9 mouse cellular contexts compared by ENCODE assay signal in genomic region chr8:70200098-70200681, GRCm38 (mm10). TPM values are rescaled to one million over a fixed set of nuclear protein-coding genes. Genes with fewer than 3 reads are reported as not detected.
DNase-seq lines count a peak whose midpoint lies in the region; ATAC-seq and TF ChIP-seq lines count a peak whose summit lies in the region.
"Had no signal": no experiment of that assay in that cellular context is flagged by ENCODE, and none has a peak within 500 bp of the region (broad histone marks: within the 10 kb centered on the region; RNA-seq: fewer than 3 reads in every experiment).

No protein-coding gene starts in this region.

- H3K36me3 ChIP-seq in forebrain, embryonic 16.5 days (ENCODE audit: control insufficient read depth, insufficient read depth), result no peaks in the 10 kb centered on the region
- no peaks in the 10 kb centered on the region for H3K36me3 ChIP-seq in lung, embryonic 15.5 days
- H3K36me3 ChIP-seq: limb, embryonic 12.5 days had no signal

- 60% methylated on average over 5 of the region's 5 CpGs for WGBS in forebrain, embryonic 16.5 days
- WGBS in lung, embryonic 15.5 days, result 41% methylated on average over 5 of the region's 5 CpGs

- peak; percentile 57 for TF ChIP-seq CTCF in left cerebral cortex, adult 2 months (IDR thresholded peaks at IDR 0.05)

- no peaks in the 10 kb centered on the region for H3K27me3 ChIP-seq in forebrain, embryonic 16.5 days (replicated peaks; ENCODE audit: control insufficient read depth, insufficient read depth, low read length)
- H3K27me3 ChIP-seq in lung, embryonic 15.5 days, result no peaks in the 10 kb centered on the region
- H3K27me3 ChIP-seq: limb, embryonic 12.5 days had no signal

- H3K4me3 ChIP-seq in left cerebral cortex, adult 2 months, result no peak overlapping the region
- H3K4me3 ChIP-seq in forebrain, embryonic 16.5 days (replicated peaks; ENCODE audit: low read length), result no peak overlapping the region
- H3K4me3 ChIP-seq in lung, embryonic 15.5 days, result no peak overlapping the region
- H3K4me3 ChIP-seq: limb, embryonic 12.5 days had no signal

- peak overlapping the region; percentile 36 for H3K27ac ChIP-seq in left cerebral cortex, adult 2 months
- peak overlapping the region; percentile 1; the same call in 1 of the 2 replicates for H3K27ac ChIP-seq in forebrain, embryonic 16.5 days (ENCODE audit: low read length)
- H3K27ac ChIP-seq in lung, embryonic 15.5 days, result no peak overlapping the region
- H3K27ac ChIP-seq: limb, embryonic 12.5 days had no signal

- no peaks in the 10 kb centered on the region for H3K9me3 ChIP-seq in forebrain, embryonic 16.5 days (ENCODE audit: control insufficient read depth, low read length)
- H3K9me3 ChIP-seq in lung, embryonic 15.5 days, result no peaks in the 10 kb centered on the region
- H3K9me3 ChIP-seq: limb, embryonic 12.5 days had no signal

- peaks cover 9% of the 10 kb centered on the region; the same call in 1 of the 2 replicates for H3K4me1 ChIP-seq in forebrain, embryonic 16.5 days (replicated peaks; ENCODE audit: control insufficient read depth, insufficient read depth, low read length)
- H3K4me1 ChIP-seq in lung, embryonic 15.5 days, result peaks cover 13% of the 10 kb centered on the region
- H3K4me1 ChIP-seq: limb, embryonic 12.5 days had no signal

- peak; percentile 28 to 34 for DNase-seq in left cerebral cortex, adult 2 months (ENCODE audit: extremely low spot score in 1 of 2, low spot score in 2 of 2)
- no peak for DNase-seq in left cerebral cortex, postnatal 4 days
- peak; percentile 86 for DNase-seq in brain, adult 2 months (ENCODE audit: low read depth, low spot score)
- DNase-seq in kidney, postnatal 10 days, result peak; percentile 46
- DNase-seq in thymus, postnatal 4 days, result peak; percentile 27
- no peak for DNase-seq in neural tube, embryonic 10.5 days (ENCODE audit: extremely low spot score, low spot score)

- H3K4me2 ChIP-seq in forebrain, embryonic 16.5 days (ENCODE audit: low read length), result no peak overlapping the region
- H3K4me2 ChIP-seq in lung, embryonic 15.5 days, result no peak overlapping the region
- H3K4me2 ChIP-seq: limb, embryonic 12.5 days had no signal

- intact Hi-C loops in left cerebral cortex, adult 2 months (cut with DNase I), result loop anchor here (1.0 kb wide), 1 partner anchor 23 kb away; no protein-coding TSS in a partner anchor
- intact Hi-C loops in left cerebral cortex, postnatal 4 days (cut with DNase I), result no loop called here

- no peak overlapping the region for H3K9ac ChIP-seq in forebrain, embryonic 16.5 days (replicated peaks; ENCODE audit: low read depth, low read length)
- H3K9ac ChIP-seq in lung, embryonic 15.5 days, result no peak overlapping the region
- H3K9ac ChIP-seq: limb, embryonic 12.5 days had no signal

- ATAC-seq in forebrain, embryonic 16.5 days, result peak; percentile 65
- ATAC-seq in lung, embryonic 15.5 days (ENCODE audit: borderline replicate concordance, extremely low read depth, low FRiP score, low TSS enrichment), result peak; percentile 29; the same call in 1 of the 2 replicates

RNA-seq across cellular contexts. Expression of gene Slc25a42, which starts 11.9 kb away (rescaled TPM):
- 10 to 100 TPM; 39.0 to 45.4 TPM for total RNA-seq in left cerebral cortex, adult 2 months (2021)
- total RNA-seq in left cerebral cortex, postnatal 4 days (2021), result 10 to 100 TPM; 20.7 to 24.9 TPM
- polyA plus RNA-seq in forebrain, embryonic 16.5 days (2015; fragmentation: Nextera tagmentation; extraction: Ambion mirVana), result 4.0 and 7.2 TPM in 2 replicates
- 3.9 and 4.4 TPM in 2 replicates for polyA plus RNA-seq in lung, embryonic 15.5 days (2015; fragmentation: Nextera tagmentation; extraction: Ambion mirVana)

RNA-seq across cellular contexts. Expression of gene Tmem161a, which starts 28.0 kb away (rescaled TPM):
- 10 to 100 TPM; 46.1 to 52.1 TPM for total RNA-seq in left cerebral cortex, adult 2 months (2021)
- 10 to 100 TPM; 48.3 to 56.0 TPM for total RNA-seq in left cerebral cortex, postnatal 4 days (2021)
- polyA plus RNA-seq in forebrain, embryonic 16.5 days (2015; fragmentation: Nextera tagmentation; extraction: Ambion mirVana), result 58.4 and 67.7 TPM in 2 replicates
- polyA plus RNA-seq in lung, embryonic 15.5 days (2015; fragmentation: Nextera tagmentation; extraction: Ambion mirVana), result 69.7 TPM in 2 replicates

RNA-seq across cellular contexts. Expression of gene Sugp2, which starts 33.8 kb away (rescaled TPM):
- total RNA-seq in left cerebral cortex, adult 2 months (2021), result 100 to 1,000 TPM; 116 to 117 TPM
- 100 to 1,000 TPM; 160 to 169 TPM for total RNA-seq in left cerebral cortex, postnatal 4 days (2021)
- polyA plus RNA-seq in forebrain, embryonic 16.5 days (2015; fragmentation: Nextera tagmentation; extraction: Ambion mirVana), result 87.6 and 104 TPM in 2 replicates
- polyA plus RNA-seq in lung, embryonic 15.5 days (2015; fragmentation: Nextera tagmentation; extraction: Ambion mirVana), result 26.7 and 27.7 TPM in 2 replicates

RNA-seq across cellular contexts. Expression of gene Armc6, which starts 34.1 kb away (rescaled TPM):
- 10 to 100 TPM; 40.8 to 43.1 TPM for total RNA-seq in left cerebral cortex, adult 2 months (2021)
- 100 to 1,000 TPM; 111 to 122 TPM for total RNA-seq in left cerebral cortex, postnatal 4 days (2021)
- 101 and 109 TPM in 2 replicates for polyA plus RNA-seq in forebrain, embryonic 16.5 days (2015; fragmentation: Nextera tagmentation; extraction: Ambion mirVana)
- polyA plus RNA-seq in lung, embryonic 15.5 days (2015; fragmentation: Nextera tagmentation; extraction: Ambion mirVana), result 24.2 and 30.1 TPM in 2 replicates

Comparison
In these comparisons a context has a peak if more than half of its experiments do, and no peak if none do; other contexts are left out.
1. DNase-seq: peak in left cerebral cortex, adult 2 months (2 of 2), brain, adult 2 months (single experiment), kidney, postnatal 10 days (single experiment) and thymus, postnatal 4 days (single experiment); none in left cerebral cortex, postnatal 4 days (single experiment) and neural tube, embryonic 10.5 days (single experiment).